Mouse (Mus musculus) common myeloid progenitor, adult 5-6 weeks (primary cell): Measurements from ENCODE around the gene Hnrnpa0. TPM values are rescaled to one million over a fixed set of nuclear protein-coding genes. Genes with fewer than 3 reads are reported as not detected.
"Not testable (repeated sequence)": the region's sequence is repeated elsewhere in the genome, so short reads cannot be mapped to it uniquely, and the experiment has no call there.

Source experiments
- ATAC-seq: replicated peaks from 2 replicates; pipeline ENCODE4 v1.8.0; 2016; ENCODE audit warnings: low read depth, mild to moderate bottlenecking, moderate TSS enrichment, inconsistent platforms; ENCODE audit not compliant: poor library complexity, severe bottlenecking
- total RNA-seq: library from RNA; stranded (forward); fragments of 200-1000, 187-1606 nt; gene quantifications from 2 replicates; pipeline ENCODE4 v1.2.3, GENCODE M21; 2017

Gene Hnrnpa0
- total RNA-seq, result 87.6 and 121 TPM in 2 replicates

DNA sequence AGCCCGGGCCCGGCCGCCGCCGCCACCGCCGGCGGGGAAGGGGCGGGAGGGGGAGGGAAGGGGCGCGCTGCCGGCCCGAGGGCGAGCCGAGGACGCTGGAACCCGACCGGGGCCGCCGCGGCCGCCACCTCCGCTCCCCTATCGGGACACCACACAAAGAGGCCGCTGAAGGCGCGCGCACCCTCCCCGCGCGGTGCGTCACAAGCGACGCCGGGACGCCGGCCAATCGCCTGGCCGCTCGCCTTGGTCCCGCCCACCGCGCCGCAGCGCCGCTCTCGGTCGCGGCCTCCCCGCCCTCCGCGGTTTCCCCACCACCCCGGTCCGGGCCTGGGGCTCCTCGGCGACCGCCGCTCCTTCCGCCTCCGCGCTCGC is at the start of gene Hnrnpa0:
TSS of gene Hnrnpa0 (minus strand) at position 161 of the 372 bp plus-strand sequence.
- ATAC-seq, result peak; percentile 60

DNA sequence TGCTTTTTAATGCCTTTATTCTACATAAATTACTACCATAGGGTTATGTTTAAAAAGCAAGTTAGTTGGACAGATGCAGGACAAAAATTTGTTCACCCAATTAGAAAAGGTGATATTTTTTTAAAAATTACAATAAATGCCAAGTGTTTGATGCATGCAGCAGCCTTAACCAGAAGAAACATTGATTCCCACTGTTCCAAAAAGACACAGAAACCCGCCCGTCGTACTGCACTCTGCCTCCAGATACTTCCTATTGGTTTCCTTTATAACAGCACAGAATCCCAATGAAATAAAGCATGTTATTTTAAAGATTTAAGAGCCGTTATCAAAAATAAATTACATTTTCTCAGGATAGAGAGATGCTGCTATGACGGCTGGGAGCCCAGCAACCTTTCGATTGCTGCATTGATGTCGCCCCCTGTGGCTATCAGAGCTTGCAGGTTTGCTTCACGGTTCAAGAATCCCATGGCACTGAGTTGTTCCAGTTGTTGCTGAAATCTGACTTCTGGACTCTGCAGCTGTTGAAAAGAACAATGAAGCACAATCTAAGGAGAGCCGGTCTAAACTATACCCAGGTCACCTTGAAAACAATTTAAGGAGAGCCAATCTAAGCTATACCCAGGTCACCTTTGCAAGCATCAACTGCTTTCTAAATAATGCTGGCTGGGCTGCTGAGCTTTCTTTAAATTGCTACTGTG is 49.3 kb upstream of the Hnrnpa0 start:
- ATAC-seq, result no peak

DNA sequence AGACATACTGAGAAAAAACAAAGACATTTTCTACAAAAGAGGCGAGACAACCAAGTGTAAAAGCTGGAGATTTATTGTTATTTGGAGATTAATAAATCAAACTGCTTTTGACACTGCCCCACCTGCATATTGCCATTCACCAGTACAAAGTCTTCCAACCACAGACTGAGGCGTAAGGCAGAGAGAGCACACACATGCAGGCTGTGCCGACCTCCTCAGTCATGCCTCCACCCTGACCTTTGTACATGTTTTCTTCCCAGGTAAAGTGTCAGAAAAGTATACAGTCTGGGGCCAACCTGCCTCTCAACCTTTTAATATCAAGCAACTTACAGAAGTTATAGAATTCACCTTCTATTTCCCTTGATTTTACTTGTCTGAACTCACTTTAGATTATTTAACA is 47.7 kb upstream of the Hnrnpa0 start:
- no peak for ATAC-seq

DNA sequence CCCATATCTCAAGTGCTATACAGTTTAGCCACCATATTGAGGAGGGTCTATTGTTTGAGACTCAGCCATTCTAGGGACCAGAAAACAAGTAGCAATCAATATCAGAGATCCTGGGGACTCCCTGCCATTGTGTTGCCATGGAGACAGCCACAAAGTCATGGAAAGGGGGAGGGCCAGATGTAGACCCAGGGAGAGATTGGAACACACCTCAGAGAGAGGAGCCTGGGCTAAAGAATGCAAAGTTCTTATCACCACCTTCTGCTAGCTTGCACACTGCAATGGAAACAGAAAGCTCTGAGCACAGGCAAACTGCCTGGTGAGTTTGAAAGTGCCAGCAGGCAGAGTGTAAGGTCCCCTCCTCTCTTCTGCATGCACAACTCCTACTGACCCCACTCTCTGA is 39.8 kb upstream of the Hnrnpa0 start:
- 0 out of 2 replicates have a peak, but pooled peaks have one; percentile 11 for ATAC-seq

DNA sequence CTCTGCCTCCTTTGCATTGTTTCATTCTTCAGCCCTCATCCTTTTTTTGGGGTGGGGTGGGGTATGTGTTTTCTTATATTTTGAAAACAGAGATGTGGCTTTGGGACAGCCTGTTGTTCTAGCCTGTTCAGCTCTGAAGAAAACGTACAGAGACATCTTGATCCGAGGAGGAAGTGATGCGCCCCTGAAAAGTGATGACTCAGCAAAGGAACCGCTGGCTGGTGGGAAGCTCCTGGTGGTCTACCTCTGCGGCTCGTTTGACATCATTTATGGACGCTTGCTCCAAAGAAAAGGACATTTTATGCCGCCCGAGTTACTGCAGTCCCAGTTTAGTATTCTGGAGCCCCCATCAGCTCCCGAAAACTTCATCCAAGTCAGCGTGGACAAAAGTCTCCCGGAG is 35.0 kb upstream of the Hnrnpa0 start:
- ATAC-seq, result no peak

DNA sequence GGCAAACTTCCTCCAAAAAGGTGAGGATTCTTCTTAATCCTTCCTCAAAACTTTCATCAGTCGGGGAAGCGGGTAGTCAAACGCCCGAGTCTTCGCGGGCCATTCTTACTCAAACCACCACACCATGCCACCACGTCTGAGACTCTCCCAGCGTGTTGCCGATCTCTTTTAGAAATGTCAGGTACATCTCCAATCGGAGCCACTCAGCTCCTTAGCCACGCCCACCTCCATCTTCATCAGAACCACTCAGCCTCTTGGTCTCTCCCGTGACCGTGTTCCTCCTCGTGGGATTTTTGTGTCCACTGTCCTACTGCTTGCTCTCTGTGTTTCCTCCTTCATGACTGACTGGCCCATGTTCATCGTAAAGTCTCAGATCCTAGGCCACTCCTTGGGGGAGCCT is 32.4 kb upstream of the Hnrnpa0 start:
- no peak for ATAC-seq

DNA sequence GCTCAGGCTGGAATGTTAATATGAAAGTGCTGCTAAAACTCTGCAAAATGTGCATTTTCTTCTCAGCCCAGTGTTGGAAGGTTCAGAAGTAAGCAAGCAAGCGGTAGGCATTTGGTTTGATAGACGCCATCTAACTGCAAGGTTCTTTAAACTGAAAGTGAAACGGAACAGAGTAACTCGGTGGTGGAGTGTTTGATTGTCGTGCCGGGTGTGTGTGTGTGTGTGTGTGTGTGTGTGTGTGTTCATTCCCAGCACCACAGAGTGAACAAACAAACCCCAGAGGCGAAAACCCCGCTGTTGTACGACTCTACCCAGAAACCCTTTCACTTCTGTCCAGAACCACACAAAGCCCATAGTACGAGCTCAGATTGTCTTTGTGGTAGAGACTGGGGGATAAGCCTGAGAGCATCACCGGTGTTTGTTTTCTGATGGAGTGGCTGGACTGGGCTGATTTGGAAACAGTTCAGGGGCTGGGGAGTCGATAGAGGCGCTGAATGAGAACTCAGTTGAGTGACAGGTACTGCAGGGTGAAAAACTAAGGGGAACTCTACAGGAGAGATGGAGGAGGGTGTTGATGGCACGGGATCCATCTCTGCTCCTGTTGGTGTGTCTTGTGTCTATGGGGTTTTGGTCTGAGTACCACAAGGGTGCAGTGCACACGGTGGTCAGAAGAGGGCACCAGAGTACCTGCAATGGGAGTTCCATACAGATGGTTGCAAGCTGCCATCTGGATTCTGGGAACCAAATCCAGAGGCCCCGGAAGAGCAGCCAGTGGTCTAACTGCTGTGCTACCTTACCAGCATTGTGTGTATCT is 29.9 kb upstream of the Hnrnpa0 start:
- peak; percentile 77 for ATAC-seq

- peak; percentile 84 for ATAC-seq
These were observed 29.2 kb upstream of the Hnrnpa0 start, which contains the start of gene Idnk for GRCm38 (mm10) chr13:58157447-58158098. Idnk (plus strand) TSS chr13:58157649.

GRCm38 (mm10) chr13:58157036-58157435 is 28.7 kb upstream of the Hnrnpa0 start:
- ATAC-seq, result no peak

DNA sequence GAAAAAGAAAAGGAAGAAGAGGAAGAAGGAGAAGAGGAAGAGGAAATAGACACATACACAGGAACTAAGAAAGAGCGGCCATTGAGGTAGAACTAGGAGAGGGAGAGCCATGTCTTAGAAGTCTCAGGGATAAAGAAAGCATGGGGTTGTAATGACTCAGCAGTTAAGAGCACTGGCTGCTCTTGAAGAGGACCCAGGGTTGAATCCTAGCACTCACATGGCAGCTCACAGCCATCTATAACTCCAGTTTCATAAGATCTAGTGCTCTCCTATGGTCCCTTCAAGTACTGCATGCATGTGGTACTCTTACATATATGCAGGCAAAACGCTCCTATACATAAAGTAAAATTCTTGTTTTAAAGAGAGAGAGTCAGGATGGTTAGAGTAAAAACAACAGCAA is 27.7 kb upstream of the Hnrnpa0 start:
- ATAC-seq, result no peak

GRCm38 (mm10) chr13:58150442-58150841 is 22.1 kb upstream of the Hnrnpa0 start:
- ATAC-seq, result no peak

GRCm38 (mm10) chr13:58149629-58150028 is 21.3 kb upstream of the Hnrnpa0 start:
- ATAC-seq, result no peak

GRCm38 (mm10) chr13:58149033-58149558 is 20.7 kb upstream of the Hnrnpa0 start:
- ATAC-seq, result peak; percentile 69

GRCm38 (mm10) chr13:58148256-58148831 is 20.0 kb upstream of the Hnrnpa0 start:
- peak; percentile 98 for ATAC-seq

GRCm38 (mm10) chr13:58147760-58148159 is 19.4 kb upstream of the Hnrnpa0 start:
- no peak for ATAC-seq

- ATAC-seq, result not testable (repeated sequence)
These were observed 18.2 kb upstream of the Hnrnpa0 start for GRCm38 (mm10) chr13:58146603-58147002.

GRCm38 (mm10) chr13:58131692-58132091 is 3.3 kb upstream of the Hnrnpa0 start:
- no peak for ATAC-seq

- no peak; the same call in 1 of the 2 replicates for ATAC-seq
These were observed 1.4 kb upstream of the Hnrnpa0 start for GRCm38 (mm10) chr13:58129687-58130246.

GRCm38 (mm10) chr13:58128768-58129671 is 664 bp upstream of the Hnrnpa0 start:
- peak; percentile 79 for ATAC-seq
